Mouse (Mus musculus) right cerebral cortex, postnatal 10 days (tissue): ENCODE data around the gene Acyp2.
A peak's percentile ranks its signal among the peaks of the same experiment; 100 is the strongest.

Experiments
- DNase-seq, 2 experiments: peaks; one replicate each; pipeline ENCODE4 v3.0.0; 2021; ENCODE audit warnings: low spot score in 2 of 2

Acyp2 gene

GRCm38 (mm10) chr11:30580008-30580407 lies 69.4 kb downstream of the Acyp2 start:
- DNase-seq = no peak

GRCm38 (mm10) chr11:30578931-30579330 lies 70.5 kb downstream of the Acyp2 start:
- DNase-seq = no peak

- no peak for DNase-seq
Observed at GRCm38 (mm10) chr11:30572790-30573395, 76.5 kb downstream of the Acyp2 start.

GRCm38 (mm10) chr11:30570568-30570967 lies 78.8 kb downstream of the Acyp2 start:
- no peak for DNase-seq

- no peak for DNase-seq
Observed at GRCm38 (mm10) chr11:30560215-30560614, 89.2 kb downstream of the Acyp2 start.

GRCm38 (mm10) chr11:30553408-30553807 lies 96.0 kb downstream of the Acyp2 start:
- DNase-seq = no peak

GRCm38 (mm10) chr11:30517133-30517532 lies 132.3 kb downstream of the Acyp2 start:
- no peak for DNase-seq

- peak; percentile 22 to 35 for DNase-seq
Observed at GRCm38 (mm10) chr11:30508178-30508577, 141.2 kb downstream of the Acyp2 start.

- no peak for DNase-seq
Observed at GRCm38 (mm10) chr11:30498738-30499355, 150.5 kb downstream of the Acyp2 start.

GRCm38 (mm10) chr11:30497151-30497550 lies 152.2 kb downstream of the Acyp2 start:
- no peak for DNase-seq

- no peak for DNase-seq
Observed at GRCm38 (mm10) chr11:30491515-30492260, 157.7 kb downstream of the Acyp2 start.

- DNase-seq = no peak
Observed at GRCm38 (mm10) chr11:30488183-30488582, 161.2 kb downstream of the Acyp2 start.

GRCm38 (mm10) chr11:30483286-30483685 lies 166.1 kb downstream of the Acyp2 start:
- DNase-seq = no peak

- peak; percentile 95 to 96 for DNase-seq
Observed at GRCm38 (mm10) chr11:30471751-30472593, 177.4 kb downstream of the Acyp2 start, which contains the start of gene 4930505A04Rik. TSS of gene 4930505A04Rik (minus strand) at chr11:30471827.

GRCm38 (mm10) chr11:30471187-30471586 lies 178.2 kb downstream of the Acyp2 start:
- DNase-seq = no peak
